Mouse (Mus musculus) brown adipose tissue, adult 24 weeks (tissue): ENCODE data around the gene Fcf1. TPM values are rescaled to one million over a fixed set of nuclear protein-coding genes. Genes with fewer than 3 reads are reported as not detected.

Experiments used
- H3K27ac ChIP-seq: fragments of 200-500 bp; replicated peaks from 2 replicates; pipeline ENCODE4 v1.5.1; 2012; ENCODE audit warnings: low read depth, mild to moderate bottlenecking, low read length
- H3K4me1 ChIP-seq: fragments of 200-500 bp; 2 replicates; pipeline ENCODE4 v1.6.1; 2012; ENCODE audit warnings: low read length, mixed read lengths; ENCODE audit not compliant: control insufficient read depth, insufficient read depth, insufficient read length
- H3K4me3 ChIP-seq: fragments of 200-500 bp; 2 replicates; pipeline ENCODE4 v1.5.1; 2012; ENCODE audit warnings: low read depth, mild to moderate bottlenecking, low read length, moderate library complexity; ENCODE audit not compliant: insufficient read depth
- polyA plus RNA-seq: library from polyadenylated mRNA; stranded (reverse); fragments of >200 nt; gene quantifications from 2 replicates; pipeline ENCODE4 v1.2.4, GENCODE M21; 2012; ENCODE audit not compliant: missing spikeins, insufficient read depth, insufficient read length

Fcf1 gene
- polyA plus RNA-seq, 1 experiment: 155 TPM

GRCm38 (mm10) chr12:84948584-84949285, 22.0 kb upstream of the Fcf1 start:
- no peak overlapping the region; the same call in 1 of the 2 replicates for H3K27ac ChIP-seq
- H3K4me1 ChIP-seq: peaks cover 6% of the 10 kb centered on the region; the same call in 1 of the 2 replicates
- H3K4me3 ChIP-seq: no peak overlapping the region

- Histone ChIP-seq H3K27ac (no peak overlapping the region), H3K4me3 (no peak overlapping the region), H3K4me1 (no peaks in the 10 kb centered on the region)
These were observed 19.9 kb upstream of the Fcf1 start for GRCm38 (mm10) chr12:84950763-84951162.

- Histone ChIP-seq H3K4me1 (no peaks in the 10 kb centered on the region), H3K4me3 (no peak overlapping the region), H3K27ac (0 out of 2 replicates have a peak overlapping the region, but pooled peaks have one; percentile 15)
These were observed 19.2 kb upstream of the Fcf1 start for GRCm38 (mm10) chr12:84951531-84951930.

DNA sequence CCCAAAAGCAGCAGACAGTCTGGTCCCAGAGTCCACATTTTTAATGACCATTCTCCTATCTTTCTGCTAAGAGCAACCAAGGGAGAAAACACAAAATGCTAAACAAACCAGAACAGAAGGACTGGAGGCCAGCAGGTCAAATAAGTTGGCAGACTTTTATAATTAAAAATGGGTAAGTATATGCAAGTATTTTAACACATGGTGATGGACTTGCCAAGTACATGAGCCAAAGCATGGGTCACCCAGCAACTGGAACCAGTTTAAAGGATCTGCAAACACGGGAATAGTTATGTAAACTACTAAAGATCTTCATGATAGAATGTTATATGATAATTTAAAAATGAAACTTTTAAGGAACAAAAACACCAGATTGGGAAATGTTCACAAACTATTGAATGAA, 18.3 kb upstream of the Fcf1 start:
- H3K27ac ChIP-seq: no peak overlapping the region

DNA sequence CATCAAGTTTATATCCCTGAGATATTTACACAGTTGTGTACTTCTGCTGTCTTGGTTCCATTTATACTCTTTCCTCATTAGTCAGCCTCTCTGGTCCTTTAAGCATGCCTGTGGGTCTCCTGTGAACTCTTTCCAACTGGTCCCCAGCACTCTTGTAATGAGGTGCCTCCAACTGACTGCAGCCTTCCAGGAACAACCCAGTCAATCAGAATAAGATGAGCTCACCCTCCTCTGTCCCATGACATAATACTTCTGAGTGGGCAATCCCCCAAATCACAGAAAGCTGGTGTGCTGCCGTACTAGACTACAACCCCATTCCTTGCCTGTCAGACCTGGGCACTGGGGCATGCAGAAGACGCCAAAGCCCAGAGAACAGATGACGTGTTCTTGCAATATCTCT, 14.4 kb upstream of the Fcf1 start:
- Histone ChIP-seq H3K4me1 (peaks cover 8% of the 10 kb centered on the region; the same call in 1 of the 2 replicates), H3K27ac (no peak overlapping the region), H3K4me3 (no peak overlapping the region)

More for the DNA sequence above, 18.3 kb upstream of the Fcf1 start:
- Histone ChIP-seq H3K4me3 (no peak overlapping the region), H3K4me1 (no peaks in the 10 kb centered on the region)

GRCm38 (mm10) chr12:84958794-84959356, 11.8 kb upstream of the Fcf1 start:
- Histone ChIP-seq H3K4me1 (peaks cover 8% of the 10 kb centered on the region; the same call in 1 of the 2 replicates), H3K27ac (no peak overlapping the region), H3K4me3 (no peak overlapping the region)

GRCm38 (mm10) chr12:84962606-84963005, 8.1 kb upstream of the Fcf1 start:
- H3K4me1 ChIP-seq: peaks cover 8% of the 10 kb centered on the region; the same call in 1 of the 2 replicates
- no peak overlapping the region for H3K4me3 ChIP-seq
- H3K27ac ChIP-seq: no peak overlapping the region

DNA sequence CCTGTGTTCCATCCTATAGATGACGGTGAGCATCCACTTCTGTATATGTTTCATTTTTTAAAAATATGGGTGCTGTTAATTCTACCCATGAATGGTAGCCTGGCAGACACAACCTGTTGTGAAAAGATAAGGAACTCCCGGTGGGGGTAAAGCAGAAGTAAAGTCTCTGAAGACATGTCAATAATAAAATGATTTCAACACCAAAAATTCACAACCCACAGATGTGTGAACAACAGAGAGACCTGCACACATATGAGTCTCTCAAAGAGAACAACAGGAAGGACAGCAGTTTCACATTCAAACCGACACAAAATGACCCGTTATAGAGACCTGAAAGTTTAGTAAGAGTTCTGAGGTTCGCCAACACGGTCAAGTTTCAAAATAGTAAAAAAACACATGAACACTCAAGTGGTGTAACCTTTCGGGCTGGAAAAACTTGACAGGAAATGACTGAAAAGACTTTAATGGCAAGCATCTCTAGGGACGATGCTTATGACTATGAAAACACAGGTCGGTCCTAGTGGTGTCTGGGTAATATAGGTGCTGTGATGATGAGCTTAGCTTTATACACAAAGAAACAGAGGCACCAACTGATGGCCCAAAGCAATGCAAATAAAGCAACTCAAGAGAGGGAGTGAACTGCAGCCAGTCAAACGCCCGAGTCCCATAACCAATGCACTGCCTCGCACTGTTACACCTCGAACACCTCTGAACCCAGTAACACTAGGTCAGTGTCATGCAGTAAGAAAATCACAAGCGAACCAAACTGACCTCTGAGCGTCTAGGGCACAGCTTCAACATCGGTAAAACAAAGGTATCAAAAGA, 1.7 kb upstream of the Fcf1 start:
- H3K4me3 ChIP-seq: peak overlapping the region; percentile 92
- H3K27ac ChIP-seq: peak overlapping the region; percentile 26; the same call in 1 of the 2 replicates
- peaks cover 9% of the 10 kb centered on the region for H3K4me1 ChIP-seq

DNA sequence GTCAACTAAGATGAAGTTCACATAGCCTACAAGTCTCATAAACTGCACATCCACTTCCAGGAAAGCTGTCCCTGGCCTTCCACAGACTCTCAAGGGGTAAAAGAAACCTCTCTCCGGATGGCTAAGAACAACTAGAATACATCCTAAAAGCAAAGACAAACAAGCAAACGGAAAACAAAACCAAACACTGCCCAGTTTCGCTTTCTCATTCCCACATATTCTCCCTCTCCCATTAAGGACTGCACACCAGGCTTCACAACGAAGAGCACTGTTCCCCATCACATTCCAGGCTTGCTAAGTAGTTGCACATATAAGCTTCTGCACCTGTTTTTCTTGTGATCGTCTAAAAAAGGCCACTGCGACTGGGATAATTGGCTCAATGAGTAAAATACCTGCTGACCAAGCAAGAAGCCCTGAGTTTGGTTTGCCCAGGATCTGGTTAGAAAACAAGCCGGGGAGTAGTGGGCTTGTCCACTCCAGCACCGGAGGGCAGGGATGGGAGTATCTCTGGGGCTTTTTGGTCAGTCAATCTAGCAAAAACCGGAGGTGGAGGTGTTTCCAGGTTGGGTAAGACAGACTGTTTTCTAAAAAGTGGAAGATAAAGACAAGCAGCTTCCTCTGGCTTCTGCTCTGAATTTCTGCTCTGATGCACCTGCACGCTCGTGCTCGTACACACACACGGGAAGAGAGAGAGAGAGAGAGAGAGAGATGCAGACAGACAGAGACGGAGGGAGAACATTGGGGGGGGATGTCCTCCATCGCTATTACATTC, 855 bp upstream of the Fcf1 start:
- peak overlapping the region; percentile 73; the same call in 1 of the 2 replicates for H3K27ac ChIP-seq
- peaks cover 9% of the 10 kb centered on the region for H3K4me1 ChIP-seq
- peak overlapping the region; percentile 92 for H3K4me3 ChIP-seq

GRCm38 (mm10) chr12:84979264-84979862, 8.7 kb downstream of the Fcf1 start:
- no peaks in the 10 kb centered on the region for H3K4me1 ChIP-seq
- H3K27ac ChIP-seq: peak overlapping the region; percentile 85
- H3K4me3 ChIP-seq: no peak overlapping the region

DNA sequence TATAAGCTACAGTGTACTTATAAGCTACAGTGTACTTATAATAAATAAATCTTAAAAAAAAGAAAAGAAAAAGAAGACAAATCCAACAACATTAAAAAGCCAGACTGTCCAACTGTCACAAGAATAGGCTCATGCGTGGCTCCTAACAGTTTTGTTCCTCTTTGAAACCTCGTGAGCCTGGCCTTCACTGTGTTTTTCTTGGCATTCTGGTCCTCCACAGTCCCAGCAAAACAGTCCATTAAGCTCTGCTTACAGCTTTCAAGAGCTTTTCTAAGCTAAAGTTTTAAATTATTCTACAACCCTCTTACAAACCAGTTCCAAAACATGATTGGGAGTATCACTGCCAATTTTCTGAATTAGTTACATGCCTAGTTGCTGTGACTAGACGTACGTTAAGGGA, 18.8 kb downstream of the Fcf1 start:
- no peak overlapping the region for H3K4me3 ChIP-seq

GRCm38 (mm10) chr12:84995112-84995761, 24.5 kb downstream of the Fcf1 start:
- H3K27ac ChIP-seq: no peak overlapping the region
- H3K4me3 ChIP-seq: no peak overlapping the region
- H3K4me1 ChIP-seq: peaks cover 11% of the 10 kb centered on the region

More for the DNA sequence above, 18.8 kb downstream of the Fcf1 start:
- Histone ChIP-seq H3K4me1 (no peaks in the 10 kb centered on the region), H3K27ac (no peak overlapping the region)

- peaks cover 11% of the 10 kb centered on the region for H3K4me1 ChIP-seq
- 0 out of 2 replicates have a peak within 1 kb of the TSS, but pooled peaks have one; percentile 27 for H3K27ac ChIP-seq
- H3K4me3 ChIP-seq: peak within 1 kb of the TSS; percentile 79
These were observed 25.4 kb downstream of the Fcf1 start, which contains the start of gene Ylpm1 for GRCm38 (mm10) chr12:84996083-84996496. Gene Ylpm1, plus strand, starts transcription at chr12:84996321.
